Mouse (Mus musculus) cortical plate, adult 2 months (tissue): ENCODE results near the gene Tmem205.

Source experiments
- CTCF ChIP-seq: fragments of 200-500 bp; IDR thresholded peaks from 2 replicates; pipeline ENCODE4 v1.5.1; 2011; ENCODE audit warnings: mild to moderate bottlenecking, control low read depth, low read length; ENCODE audit not compliant: insufficient read depth; ENCODE audit errors: extremely low read depth
- POLR2A ChIP-seq: fragments of 200-500 bp; IDR thresholded peaks from 2 replicates; pipeline ENCODE4 v1.6.1; 2011; ENCODE audit warnings: mild to moderate bottlenecking, low read length, control low read depth; ENCODE audit not compliant: insufficient read depth; ENCODE audit errors: extremely low read depth

- TF ChIP-seq POLR2A (no peak), CTCF (no peak)
Observed at GRCm38 (mm10) chr9:21944267-21944666, 16.9 kb upstream of the Tmem205 start.
